Mouse (Mus musculus) forebrain, embryonic 12.5 days (tissue): ENCODE results near the gene Tnip1. TPM values are rescaled to one million over a fixed set of nuclear protein-coding genes. Genes with fewer than 3 reads are reported as not detected.
A peak's percentile ranks its signal among the peaks of the same experiment; 100 is the strongest.

Source experiments
- ATAC-seq: fragments of 200-750 bp; cut with Nextera tagmentation; 2 replicates; pipeline ENCODE4 v1.8.0; 2017; ENCODE audit warnings: moderate TSS enrichment; ENCODE audit not compliant: low FRiP score
- H3K27ac ChIP-seq: fragments of 300-500 bp; sonication (generic); 2 replicates; pipeline ENCODE4 v1.5.1; 2016; ENCODE audit warnings: mild to moderate bottlenecking
- H3K27me3 ChIP-seq: fragments of 300-500 bp; sonication (generic); 2 replicates; pipeline ENCODE4 v1.6.1; 2016; ENCODE audit warnings: mild to moderate bottlenecking
- H3K36me3 ChIP-seq: fragments of 300-500 bp; sonication (generic); replicated peaks from 2 replicates; pipeline ENCODE4 v1.6.1; 2016; ENCODE audit warnings: mild to moderate bottlenecking
- H3K4me1 ChIP-seq: fragments of 300-500 bp; sonication (generic); 2 replicates; pipeline ENCODE4 v1.6.1; 2016
- H3K4me2 ChIP-seq: fragments of 300-500 bp; sonication (generic); 2 replicates; pipeline ENCODE4 v1.6.1; 2016; ENCODE audit warnings: mild to moderate bottlenecking, moderate library complexity
- H3K4me3 ChIP-seq: fragments of 300-500 bp; sonication (generic); replicated peaks from 2 replicates; pipeline ENCODE4 v1.5.1; 2016; ENCODE audit warnings: mild to moderate bottlenecking
- H3K9ac ChIP-seq: fragments of 300-500 bp; sonication (generic); 2 replicates; pipeline ENCODE4 v1.6.1; 2016; ENCODE audit warnings: mild to moderate bottlenecking
- H3K9me3 ChIP-seq: fragments of 300-500 bp; sonication (generic); 2 replicates; pipeline ENCODE4 v1.6.1; 2016
- WGBS: fragments of 180-500 bp; shearing (Covaris S2); methylation state at CpG from one replicate; pipeline ENCODE4 v1.1.7; 2016; 5-methylcytosine and 5-hydroxymethylcytosine counted together
- polyA plus RNA-seq: library from polyadenylated mRNA; unstranded; fragments of >200 nt; fragmentation: Nextera tagmentation; extraction: Ambion mirVana; gene quantifications from 2 replicates; pipeline ENCODE4 v1.2.1, GENCODE M21; 2016

The Tnip1 gene
- polyA plus RNA-seq, 1 experiment from 2014 or later, result 12.1 TPM

DNA sequence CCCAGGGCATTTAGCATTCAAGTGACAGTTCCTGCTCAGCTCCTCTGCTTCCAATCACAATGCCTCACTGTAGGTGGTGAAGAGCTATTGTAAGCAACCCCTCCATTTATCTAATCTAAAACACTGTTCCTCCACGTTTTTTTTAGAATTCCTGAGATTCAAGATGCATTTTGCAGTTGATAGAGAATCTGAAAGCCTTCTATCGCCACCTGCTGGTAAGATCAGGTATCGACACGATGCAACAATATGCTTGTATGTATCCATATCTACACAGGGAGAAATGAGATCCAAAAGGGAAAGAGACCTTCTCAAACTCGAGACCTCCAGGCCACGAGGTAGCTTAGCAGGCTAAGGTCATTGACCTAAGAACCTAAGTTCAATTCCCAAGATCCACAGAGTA lies 21.4 kb upstream of the Tnip1 start:
- no peak for ATAC-seq
- H3K9ac ChIP-seq, result no peak overlapping the region
- H3K9me3 ChIP-seq, result no peaks in the 10 kb centered on the region
- 1% methylated on average over 6 of the region's 6 CpGs for WGBS
- no peak overlapping the region for H3K4me3 ChIP-seq
- H3K4me2 ChIP-seq, result no peak overlapping the region
- H3K4me1 ChIP-seq, result no peaks in the 10 kb centered on the region
- H3K27me3 ChIP-seq, result no peaks in the 10 kb centered on the region
- no peaks in the 10 kb centered on the region; the same call in 1 of the 2 replicates for H3K36me3 ChIP-seq
- no peak overlapping the region for H3K27ac ChIP-seq

- Histone ChIP-seq H3K4me2 (no peak overlapping the region), H3K4me3 (no peak overlapping the region), H3K36me3 (no peaks in the 10 kb centered on the region; the same call in 1 of the 2 replicates), H3K27me3 (no peaks in the 10 kb centered on the region), H3K27ac (no peak overlapping the region), H3K9ac (no peak overlapping the region), H3K4me1 (no peaks in the 10 kb centered on the region), H3K9me3 (no peaks in the 10 kb centered on the region)
- WGBS, result 85% methylated on average over 6 of the region's 6 CpGs
- no peak for ATAC-seq
Observed at GRCm38 (mm10) chr11:54982520-54982919, 19.8 kb upstream of the Tnip1 start.

GRCm38 (mm10) chr11:54981630-54982029 lies 18.9 kb upstream of the Tnip1 start:
- no peak for ATAC-seq
- no peaks in the 10 kb centered on the region for H3K27me3 ChIP-seq
- WGBS, result 91% methylated on average over 4 of the region's 4 CpGs

GRCm38 (mm10) chr11:54977385-54977937 lies 14.7 kb upstream of the Tnip1 start:
- 73% methylated on average over 6 of the region's 6 CpGs for WGBS
- H3K27me3 ChIP-seq, result no peaks in the 10 kb centered on the region
- no peak overlapping the region for H3K4me3 ChIP-seq
- H3K27ac ChIP-seq, result no peak overlapping the region
- no peak overlapping the region for H3K9ac ChIP-seq
- no peaks in the 10 kb centered on the region for H3K9me3 ChIP-seq
- no peaks in the 10 kb centered on the region; the same call in 1 of the 2 replicates for H3K36me3 ChIP-seq
- no peak overlapping the region for H3K4me2 ChIP-seq
- no peak for ATAC-seq
- peaks cover 12% of the 10 kb centered on the region for H3K4me1 ChIP-seq

More at GRCm38 (mm10) chr11:54981630-54982029, 18.9 kb upstream of the Tnip1 start:
- no peak overlapping the region for H3K27ac ChIP-seq
- no peak overlapping the region for H3K9ac ChIP-seq
- no peak overlapping the region for H3K4me3 ChIP-seq
- H3K9me3 ChIP-seq, result no peaks in the 10 kb centered on the region
- H3K4me1 ChIP-seq, result no peaks in the 10 kb centered on the region
- no peak overlapping the region for H3K4me2 ChIP-seq
- no peaks in the 10 kb centered on the region; the same call in 1 of the 2 replicates for H3K36me3 ChIP-seq

- no peak overlapping the region for H3K27ac ChIP-seq
- H3K9me3 ChIP-seq, result no peaks in the 10 kb centered on the region
- ATAC-seq, result no peak
- no peak overlapping the region for H3K4me3 ChIP-seq
- H3K4me2 ChIP-seq, result no peak overlapping the region
- H3K36me3 ChIP-seq, result no peaks in the 10 kb centered on the region
- H3K27me3 ChIP-seq, result no peaks in the 10 kb centered on the region
- no peak overlapping the region for H3K9ac ChIP-seq
- 96% methylated on average over 2 of the region's 2 CpGs for WGBS
- peaks cover 12% of the 10 kb centered on the region for H3K4me1 ChIP-seq
Observed at GRCm38 (mm10) chr11:54976351-54976750, 13.6 kb upstream of the Tnip1 start.

GRCm38 (mm10) chr11:54975756-54976155 lies 13.0 kb upstream of the Tnip1 start:
- Histone ChIP-seq H3K27me3 (no peaks in the 10 kb centered on the region), H3K36me3 (no peaks in the 10 kb centered on the region), H3K9me3 (no peaks in the 10 kb centered on the region), H3K27ac (no peak overlapping the region), H3K4me3 (no peak overlapping the region), H3K9ac (no peak overlapping the region), H3K4me1 (peaks cover 12% of the 10 kb centered on the region), H3K4me2 (no peak overlapping the region)
- ATAC-seq, result no peak
- 89% methylated on average over 2 of the region's 2 CpGs for WGBS

DNA sequence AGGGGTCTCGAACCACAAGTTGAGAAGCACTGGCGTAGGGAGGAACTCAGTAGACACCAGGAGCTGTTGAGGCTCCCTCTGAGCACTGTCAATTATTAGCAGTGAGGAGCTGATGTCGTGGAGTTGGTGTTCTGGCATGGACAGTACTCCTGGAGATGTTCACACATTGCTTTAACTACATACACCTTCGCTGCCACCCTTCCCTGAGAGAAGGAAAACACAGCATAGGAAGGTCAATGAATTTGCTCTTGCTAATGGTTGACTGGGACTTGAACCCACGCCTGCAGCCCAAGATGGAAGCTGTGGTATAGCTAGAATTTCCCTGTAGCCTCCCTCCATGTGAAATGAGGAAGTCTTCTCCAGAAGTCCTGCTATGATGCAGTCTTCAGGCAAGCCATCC lies 12.6 kb upstream of the Tnip1 start:
- H3K9ac ChIP-seq, result no peak overlapping the region
- no peak overlapping the region for H3K27ac ChIP-seq
- ATAC-seq, result no peak
- H3K4me2 ChIP-seq, result no peak overlapping the region
- no peaks in the 10 kb centered on the region for H3K36me3 ChIP-seq
- H3K9me3 ChIP-seq, result no peaks in the 10 kb centered on the region
- H3K27me3 ChIP-seq, result no peaks in the 10 kb centered on the region
- 85% methylated on average over 5 of the region's 5 CpGs for WGBS
- no peak overlapping the region for H3K4me3 ChIP-seq
- peaks cover 12% of the 10 kb centered on the region for H3K4me1 ChIP-seq

DNA sequence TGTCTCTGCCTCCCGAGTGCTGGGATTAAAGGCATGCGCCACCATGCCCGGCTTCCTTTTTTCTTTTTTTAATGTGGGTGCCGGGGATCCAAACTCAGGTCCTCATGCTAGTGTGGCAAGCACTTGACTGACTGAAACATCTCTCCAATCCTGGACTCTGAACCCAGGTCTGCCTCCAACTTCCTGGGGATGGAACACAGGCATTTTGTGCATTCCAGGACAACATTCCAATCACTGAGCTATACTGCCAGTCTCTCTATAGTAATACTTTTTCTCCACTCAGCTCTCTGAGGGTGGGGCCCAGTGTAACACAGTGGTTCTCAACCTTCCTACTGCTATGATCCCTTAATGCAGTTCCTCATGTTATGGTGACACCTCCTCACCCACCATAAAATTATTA lies 11.9 kb upstream of the Tnip1 start:
- H3K4me1 ChIP-seq, result peaks cover 12% of the 10 kb centered on the region
- H3K4me3 ChIP-seq, result no peak overlapping the region
- H3K9me3 ChIP-seq, result no peaks in the 10 kb centered on the region
- WGBS, result 92% methylated on average over 4 of the region's 4 CpGs
- no peak for ATAC-seq
- H3K4me2 ChIP-seq, result no peak overlapping the region
- no peaks in the 10 kb centered on the region for H3K36me3 ChIP-seq
- H3K27ac ChIP-seq, result no peak overlapping the region
- no peak overlapping the region for H3K9ac ChIP-seq
- no peaks in the 10 kb centered on the region for H3K27me3 ChIP-seq

GRCm38 (mm10) chr11:54973481-54974212 lies 10.9 kb upstream of the Tnip1 start:
- ATAC-seq, result peak; percentile 64; the same call in 1 of the 2 replicates
- no peak overlapping the region for H3K27ac ChIP-seq

DNA sequence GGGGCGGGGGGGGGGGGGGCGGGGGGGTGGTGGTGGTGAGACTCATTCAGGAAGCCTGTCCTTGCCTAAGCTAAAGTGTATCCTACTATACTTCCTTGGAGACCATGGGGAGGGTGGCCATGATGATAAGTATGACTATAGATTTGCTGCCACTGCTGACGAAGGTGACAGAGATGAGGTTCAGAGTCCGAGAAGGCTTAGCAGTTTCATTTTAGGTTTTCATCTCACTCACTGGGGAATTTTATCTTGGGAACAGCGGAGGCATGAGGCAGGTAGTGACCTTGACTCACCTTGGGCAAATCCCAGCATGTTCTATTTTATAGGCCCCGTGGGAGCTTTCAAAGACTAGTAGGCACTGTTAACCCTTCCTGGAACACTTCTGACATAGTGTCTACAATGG lies 10.1 kb upstream of the Tnip1 start:
- Histone ChIP-seq H3K4me1 (peaks cover 12% of the 10 kb centered on the region), H3K36me3 (no peaks in the 10 kb centered on the region), H3K4me2 (no peak overlapping the region), H3K27me3 (no peaks in the 10 kb centered on the region), H3K9me3 (no peaks in the 10 kb centered on the region), H3K9ac (no peak overlapping the region), H3K4me3 (no peak overlapping the region), H3K27ac (no peak overlapping the region)
- WGBS, result 84% methylated on average over 4 of the region's 6 CpGs
- no peak for ATAC-seq

More at GRCm38 (mm10) chr11:54973481-54974212, 10.9 kb upstream of the Tnip1 start:
- Histone ChIP-seq H3K9me3 (no peaks in the 10 kb centered on the region), H3K4me3 (no peak overlapping the region), H3K4me2 (0 out of 2 replicates have a peak overlapping the region, but pooled peaks have one; percentile 15), H3K36me3 (no peaks in the 10 kb centered on the region), H3K4me1 (peaks cover 12% of the 10 kb centered on the region), H3K9ac (no peak overlapping the region), H3K27me3 (no peaks in the 10 kb centered on the region)
- WGBS, result 65% methylated on average over 8 of the region's 8 CpGs

GRCm38 (mm10) chr11:54972049-54972723 lies 9.5 kb upstream of the Tnip1 start:
- no peak overlapping the region for H3K27ac ChIP-seq
- no peak overlapping the region for H3K4me3 ChIP-seq
- ATAC-seq, result no peak
- 77% methylated on average over 4 of the region's 4 CpGs for WGBS
- no peaks in the 10 kb centered on the region for H3K9me3 ChIP-seq
- no peaks in the 10 kb centered on the region for H3K27me3 ChIP-seq
- no peak overlapping the region for H3K4me2 ChIP-seq
- no peaks in the 10 kb centered on the region for H3K36me3 ChIP-seq
- no peak overlapping the region for H3K9ac ChIP-seq
- H3K4me1 ChIP-seq, result peaks cover 12% of the 10 kb centered on the region

DNA sequence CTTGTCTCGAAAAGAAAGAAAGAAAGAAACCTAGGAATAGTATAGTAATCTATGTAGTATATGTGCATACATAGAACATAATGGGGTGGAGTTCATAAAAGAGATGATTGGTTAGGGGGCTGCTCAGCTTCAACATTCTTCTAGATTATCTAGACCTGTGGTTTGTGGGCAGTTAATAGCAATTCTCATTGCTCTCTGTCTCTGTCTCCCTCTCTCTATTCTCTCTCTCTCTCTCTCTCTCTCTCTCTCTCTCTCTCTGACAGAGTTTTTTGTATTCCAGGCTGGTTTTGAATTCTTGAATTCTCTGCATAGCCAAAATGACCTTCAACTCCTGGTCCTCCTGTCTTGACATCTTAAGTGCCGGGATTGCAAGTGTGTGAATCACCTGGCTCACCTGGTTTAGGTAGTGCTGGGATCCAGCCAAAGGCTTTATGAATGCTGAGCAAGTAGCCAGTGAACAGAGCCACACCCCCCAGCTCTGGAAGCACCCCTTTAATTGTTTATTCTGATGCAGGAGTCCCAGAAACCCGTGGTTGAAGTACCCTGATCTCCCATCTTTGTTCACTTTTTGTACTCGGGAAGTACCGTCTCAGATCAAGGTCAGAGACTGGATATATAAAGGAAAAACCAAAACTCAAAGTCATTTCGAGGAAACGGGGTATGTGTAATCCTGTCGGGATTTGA lies 8.8 kb upstream of the Tnip1 start:
- WGBS, result 81% methylated on average over 8 of the region's 8 CpGs
- H3K9ac ChIP-seq, result no peak overlapping the region
- no peaks in the 10 kb centered on the region for H3K9me3 ChIP-seq
- peaks cover 12% of the 10 kb centered on the region for H3K4me1 ChIP-seq
- no peaks in the 10 kb centered on the region for H3K36me3 ChIP-seq
- H3K27ac ChIP-seq, result no peak overlapping the region
- H3K27me3 ChIP-seq, result no peaks in the 10 kb centered on the region
- no peak overlapping the region for H3K4me2 ChIP-seq
- no peak overlapping the region for H3K4me3 ChIP-seq
- no peak for ATAC-seq
